Mouse (Mus musculus) hindbrain, embryonic 11.5 days (tissue): ENCODE results near the gene Cops7a. TPM values are rescaled to one million over a fixed set of nuclear protein-coding genes. Genes with fewer than 3 reads are reported as not detected.
A peak's percentile ranks its signal among the peaks of the same experiment; 100 is the strongest.

Source experiments
- ATAC-seq: fragments of 200-750 bp; cut with Nextera tagmentation; 2 replicates; pipeline ENCODE4 v1.8.0; 2017; ENCODE audit warnings: mild to moderate bottlenecking, moderate TSS enrichment, moderate library complexity; ENCODE audit not compliant: low FRiP score
- DNase-seq: peaks from one replicate; pipeline ENCODE4 v3.0.0-alpha.2; 2015; ENCODE audit warnings: low spot score
- H3K27ac ChIP-seq: fragments of 300-500 bp; sonication (generic); 2 replicates; pipeline ENCODE4 v1.5.1; 2014; ENCODE audit warnings: mild to moderate bottlenecking, low read depth, low read length
- H3K27me3 ChIP-seq: fragments of 300-500 bp; sonication (generic); 2 replicates; pipeline ENCODE4 v1.6.1; 2014; ENCODE audit warnings: mild to moderate bottlenecking, low read length, moderate library complexity, mixed read lengths; ENCODE audit not compliant: control insufficient read depth, insufficient read depth
- H3K36me3 ChIP-seq: fragments of 300-500 bp; sonication (generic); 2 replicates; pipeline ENCODE4 v1.6.1; 2014; ENCODE audit warnings: mild to moderate bottlenecking, low read length, moderate library complexity, mixed read lengths; ENCODE audit not compliant: control insufficient read depth, insufficient read depth
- H3K4me1 ChIP-seq: fragments of 300-500 bp; sonication (generic); replicated peaks from 2 replicates; pipeline ENCODE4 v1.6.1; 2014; ENCODE audit warnings: low read length, mixed read lengths; ENCODE audit not compliant: control insufficient read depth, insufficient read depth
- H3K4me2 ChIP-seq: fragments of 300-500 bp; sonication (generic); replicated peaks from 2 replicates; pipeline ENCODE4 v1.6.1; 2014; ENCODE audit warnings: mild to moderate bottlenecking, low read depth, low read length
- H3K4me3 ChIP-seq: fragments of 300-500 bp; sonication (generic); 2 replicates; pipeline ENCODE4 v1.5.1; 2014; ENCODE audit warnings: low read depth, low read length
- H3K9ac ChIP-seq: fragments of 300-500 bp; sonication (generic); 2 replicates; pipeline ENCODE4 v1.6.1; 2014; ENCODE audit warnings: low read depth, low read length
- H3K9me3 ChIP-seq: fragments of 300-500 bp; sonication (generic); 2 replicates; pipeline ENCODE4 v1.6.1; 2016; ENCODE audit warnings: low read length; ENCODE audit not compliant: control insufficient read depth
- WGBS: fragments of 180-500 bp; shearing (Covaris S2); extraction: QIAGEN DNeasy Blood & Tissue Kit; methylation state at CpG from one replicate; pipeline ENCODE4 v1.1.7; 2014; 5-methylcytosine and 5-hydroxymethylcytosine counted together
- polyA plus RNA-seq: library from polyadenylated mRNA; unstranded; fragments of >200 nt; fragmentation: Nextera tagmentation; extraction: Ambion mirVana; gene quantifications from 2 replicates; pipeline ENCODE4 v1.2.1, GENCODE M21; 2014

Cops7a gene
- polyA plus RNA-seq, 1 experiment from 2014 or later, result 94.3 TPM

DNA sequence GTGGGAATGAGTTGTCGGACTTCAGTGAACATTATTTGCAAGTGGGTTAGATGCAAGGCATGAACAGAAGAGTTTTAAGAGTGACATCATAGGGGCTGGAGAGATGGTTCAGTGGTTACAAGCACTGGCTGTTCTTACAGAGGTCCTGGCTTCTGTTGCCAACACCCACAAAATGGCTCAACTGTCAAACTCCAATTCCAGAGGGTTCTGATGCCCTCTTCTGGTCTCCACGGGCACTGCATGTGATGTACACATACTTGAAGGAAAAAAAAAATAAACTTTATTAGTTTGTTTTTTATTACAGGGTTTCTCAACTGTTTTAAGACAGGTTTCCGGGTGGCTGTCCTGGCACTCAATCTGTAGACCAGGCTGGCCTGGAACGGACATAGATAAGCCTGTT, 2.4 kb upstream of the Cops7a start:
- no peak overlapping the region for H3K9ac ChIP-seq
- H3K27ac ChIP-seq, result no peak overlapping the region
- H3K4me2 ChIP-seq, result no peak overlapping the region
- H3K4me1 ChIP-seq, result no peaks in the 10 kb centered on the region; the same call in none of the 2 replicates
- H3K27me3 ChIP-seq, result no peaks in the 10 kb centered on the region
- no peaks in the 10 kb centered on the region for H3K9me3 ChIP-seq
- 75% methylated on average over 4 of the region's 4 CpGs for WGBS
- H3K4me3 ChIP-seq, result no peak overlapping the region
- H3K36me3 ChIP-seq, result no peaks in the 10 kb centered on the region
- ATAC-seq (no peak), DNase-seq (peak; percentile 67)

- Histone ChIP-seq H3K36me3 (no peaks in the 10 kb centered on the region), H3K9ac (no peak overlapping the region), H3K4me2 (no peak overlapping the region), H3K9me3 (no peaks in the 10 kb centered on the region), H3K4me3 (no peak overlapping the region), H3K27me3 (no peaks in the 10 kb centered on the region), H3K27ac (no peak overlapping the region), H3K4me1 (no peaks in the 10 kb centered on the region; the same call in none of the 2 replicates)
- WGBS, result 98% methylated on average over 7 of the region's 7 CpGs
- DNase-seq (peak; percentile 6), ATAC-seq (no peak)
These were observed 1.3 kb upstream of the Cops7a start for GRCm38 (mm10) chr6:124966466-124967118.

DNA sequence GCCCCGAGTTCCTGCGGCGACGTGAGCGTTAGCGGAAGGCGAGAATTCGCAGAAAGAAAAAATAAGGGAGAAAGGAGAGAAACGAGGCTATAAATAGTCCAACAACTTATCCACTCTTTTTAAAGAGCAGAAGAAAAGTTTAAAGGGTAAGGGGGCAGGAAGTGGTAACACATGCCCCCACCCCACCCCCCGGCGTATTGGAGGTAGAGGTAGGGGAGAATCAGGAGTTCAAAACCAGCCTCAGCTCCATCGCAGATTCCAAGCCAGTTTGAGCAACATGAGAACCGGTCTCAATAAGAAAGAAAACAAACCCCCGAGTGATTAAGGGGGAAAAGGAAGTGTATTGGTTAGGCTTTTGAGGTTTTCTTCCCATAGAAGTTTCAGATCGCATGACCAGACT, 409 bp upstream of the Cops7a start:
- Histone ChIP-seq H3K4me1 (no peaks in the 10 kb centered on the region; the same call in none of the 2 replicates), H3K36me3 (no peaks in the 10 kb centered on the region), H3K4me2 (peak overlapping the region; percentile 82), H3K9me3 (no peaks in the 10 kb centered on the region), H3K4me3 (peak overlapping the region; percentile 83), H3K27me3 (no peaks in the 10 kb centered on the region), H3K27ac (peak overlapping the region; percentile 84), H3K9ac (peak overlapping the region; percentile 94)
- 19% methylated on average over 15 of the region's 15 CpGs for WGBS
- peak; percentile 41 for DNase-seq
- ATAC-seq, result peak; percentile 36; the same call in 1 of the 2 replicates

GRCm38 (mm10) chr6:124964638-124965037, 700 bp downstream of the Cops7a start:
- Histone ChIP-seq H3K4me1 (no peaks in the 10 kb centered on the region; the same call in none of the 2 replicates), H3K4me2 (peak overlapping the region; percentile 82), H3K9me3 (no peaks in the 10 kb centered on the region), H3K4me3 (peak overlapping the region; percentile 83), H3K27ac (no peak overlapping the region), H3K36me3 (peaks cover under 1% of the 10 kb centered on the region; the same call in 1 of the 2 replicates), H3K27me3 (no peaks in the 10 kb centered on the region), H3K9ac (peak overlapping the region; percentile 94)
- no peak for DNase-seq
- WGBS, result 45% methylated on average over 16 of the region's 16 CpGs
- peak; percentile 56; the same call in 1 of the 2 replicates for ATAC-seq

- no peak overlapping the region for H3K4me2 ChIP-seq
- no peaks in the 10 kb centered on the region for H3K27me3 ChIP-seq
- no peak overlapping the region for H3K4me3 ChIP-seq
- no peaks in the 10 kb centered on the region; the same call in none of the 2 replicates for H3K4me1 ChIP-seq
- ATAC-seq (no peak), DNase-seq (no peak)
- WGBS, result 91% methylated on average over 12 of the region's 12 CpGs
- no peak overlapping the region for H3K9ac ChIP-seq
- H3K27ac ChIP-seq, result no peak overlapping the region
- H3K36me3 ChIP-seq, result peaks cover 7% of the 10 kb centered on the region
- H3K9me3 ChIP-seq, result no peaks in the 10 kb centered on the region
These were observed 4.3 kb downstream of the Cops7a start for GRCm38 (mm10) chr6:124961021-124961420.

- Histone ChIP-seq H3K27ac (no peak overlapping the region), H3K4me2 (no peak overlapping the region), H3K4me3 (no peak overlapping the region), H3K27me3 (no peaks in the 10 kb centered on the region), H3K4me1 (no peaks in the 10 kb centered on the region; the same call in none of the 2 replicates), H3K36me3 (peaks cover 7% of the 10 kb centered on the region), H3K9ac (no peak overlapping the region), H3K9me3 (no peaks in the 10 kb centered on the region)
- DNase-seq, result no peak
- WGBS, result 93% methylated on average over 13 of the region's 13 CpGs
- ATAC-seq, result no peak
These were observed 5.4 kb downstream of the Cops7a start for GRCm38 (mm10) chr6:124959960-124960359.

DNA sequence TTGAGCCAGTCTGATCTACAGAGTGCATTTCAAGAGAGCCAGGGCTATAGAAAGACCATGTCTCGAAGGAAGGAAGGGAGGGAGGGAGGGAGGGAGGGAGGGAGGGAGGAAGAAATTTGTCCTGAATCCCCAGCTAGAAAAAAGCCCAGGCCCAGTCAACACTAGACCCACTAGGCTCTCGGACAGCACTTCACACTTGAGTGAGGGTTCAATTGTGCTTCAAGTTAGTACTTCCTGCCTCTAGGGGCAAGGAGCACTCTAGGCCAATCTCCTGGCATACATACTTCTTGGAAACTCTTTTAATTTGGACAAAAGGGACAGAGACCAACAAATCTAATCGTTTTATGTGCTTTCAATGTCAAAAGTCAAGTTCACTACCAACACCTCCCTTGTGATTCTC, 7.2 kb downstream of the Cops7a start:
- Histone ChIP-seq H3K9ac (no peak overlapping the region), H3K27me3 (no peaks in the 10 kb centered on the region), H3K4me1 (no peaks in the 10 kb centered on the region), H3K4me2 (no peak overlapping the region), H3K4me3 (no peak overlapping the region), H3K9me3 (no peaks in the 10 kb centered on the region), H3K27ac (no peak overlapping the region), H3K36me3 (peaks cover 7% of the 10 kb centered on the region)
- no peak for ATAC-seq
- DNase-seq, result no peak
- WGBS, result 89% methylated on average over 3 of the region's 3 CpGs

DNA sequence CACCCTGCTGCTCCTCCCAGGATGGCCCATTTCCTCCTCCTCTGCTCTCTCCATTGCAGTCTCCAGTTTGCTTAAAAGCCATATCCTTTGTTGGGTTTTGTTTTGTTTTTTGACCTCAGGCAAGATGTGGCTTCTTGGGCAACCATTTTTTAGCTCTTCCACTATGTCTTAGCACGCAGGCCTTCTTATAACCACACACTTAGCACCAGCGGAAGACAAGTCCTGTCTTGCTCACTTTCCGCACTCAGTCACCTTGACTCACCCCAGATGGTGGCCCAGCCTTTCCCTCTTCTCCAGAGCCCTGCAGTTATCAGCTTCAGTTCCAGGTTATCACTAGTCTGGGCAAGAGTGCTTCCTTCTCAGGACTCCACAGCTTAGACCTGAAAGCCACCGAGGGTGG, 10.1 kb downstream of the Cops7a start:
- Histone ChIP-seq H3K4me2 (no peak overlapping the region), H3K36me3 (peaks cover 7% of the 10 kb centered on the region), H3K4me1 (no peaks in the 10 kb centered on the region), H3K9me3 (no peaks in the 10 kb centered on the region), H3K27ac (no peak overlapping the region), H3K4me3 (no peak overlapping the region), H3K27me3 (no peaks in the 10 kb centered on the region), H3K9ac (no peak overlapping the region)
- DNase-seq (no peak), ATAC-seq (no peak)
- WGBS, result 87% methylated on average over 4 of the region's 4 CpGs
